Mouse (Mus musculus) left cerebral cortex, postnatal 36 days (tissue): ENCODE results near the gene Spata48. TPM values are rescaled to one million over a fixed set of nuclear protein-coding genes. Genes with fewer than 3 reads are reported as not detected.

Experiments used
- DNase-seq, 2 experiments: peaks; one replicate each; pipeline ENCODE4 v3.0.0; 2021 to 2022; ENCODE audit warnings: low spot score in 2 of 2, mixed read lengths in 1 of 2
- intact Hi-C: fragments of 180-260 bp; cut with DNase I; formaldehyde crosslinking; loops from one replicate; pipeline ENCODE4 v1.15.1; 2025
- total RNA-seq, 2 experiments: library from RNA; stranded (reverse); gene quantifications; 2 replicates each; pipeline ENCODE4 v1.2.3; 2021

Spata48 gene
- total RNA-seq, 2 experiments from 2014 or later, result 0.59 to 1.2 TPM

- intact Hi-C loops, result no loop called here
- DNase-seq, result no peak
Measured at GRCm38 (mm10) chr11:11529165-11529564, 67.3 kb downstream of the Spata48 start.

- intact Hi-C loops, result no loop called here
- DNase-seq, result no peak
Measured at GRCm38 (mm10) chr11:11530126-11530525, 68.2 kb downstream of the Spata48 start.

- intact Hi-C loops, result no loop called here
- DNase-seq, result no peak
Measured at GRCm38 (mm10) chr11:11536295-11536694, 74.4 kb downstream of the Spata48 start.

- no peak for DNase-seq
- intact Hi-C loops, result no loop called here
Measured at GRCm38 (mm10) chr11:11545948-11546347, 84.1 kb downstream of the Spata48 start.

- intact Hi-C loops, result no loop called here
- DNase-seq, result no peak
Measured at GRCm38 (mm10) chr11:11546903-11547511, 85.1 kb downstream of the Spata48 start.

- intact Hi-C loops, result no loop called here
- no peak for DNase-seq
Measured at GRCm38 (mm10) chr11:11547597-11548240, 85.8 kb downstream of the Spata48 start.

- no peak for DNase-seq
- intact Hi-C loops, result loop anchor here (10.0 kb wide), 1 partner anchor 419 kb away; no protein-coding TSS in a partner anchor
Measured at GRCm38 (mm10) chr11:11555563-11555962, 93.7 kb downstream of the Spata48 start.

- no peak for DNase-seq
- intact Hi-C loops, result loop anchor here (10.0 kb wide), 1 partner anchor 419 kb away; no protein-coding TSS in a partner anchor
Measured at GRCm38 (mm10) chr11:11556186-11556585, 94.3 kb downstream of the Spata48 start.

- DNase-seq, result peak; percentile 15 to 20
- intact Hi-C loops, result loop anchor here (10.0 kb wide), 1 partner anchor 417 kb away; no protein-coding TSS in a partner anchor
Measured at GRCm38 (mm10) chr11:11557173-11557967, 95.5 kb downstream of the Spata48 start.

GRCm38 (mm10) chr11:11558662-11559061 lies 96.8 kb downstream of the Spata48 start:
- DNase-seq, result no peak
- intact Hi-C loops, result loop anchor here (1.0 to 10.0 kb wide), 2 partner anchors 230 to 416 kb away; no protein-coding TSS in a partner anchor

- intact Hi-C loops, result loop anchor here (10.0 kb wide), 1 partner anchor 416 kb away; no protein-coding TSS in a partner anchor
- DNase-seq, result no peak
Measured at GRCm38 (mm10) chr11:11559099-11559686, 97.3 kb downstream of the Spata48 start.

GRCm38 (mm10) chr11:11561118-11561517 lies 99.2 kb downstream of the Spata48 start:
- intact Hi-C loops, result no loop called here
- DNase-seq, result no peak

- peak in 1 of 2 experiments; percentile 5 for DNase-seq
- intact Hi-C loops, result no loop called here
Measured at GRCm38 (mm10) chr11:11564266-11565044, 102.6 kb downstream of the Spata48 start.

Other genes with a start within 250 kb of the Spata48 start
- gene Zpbp, start 314 bp downstream of the Spata48 start, total RNA-seq, result 1 to 10 TPM; 1.2 TPM
- gene 4930512M02Rik, start 165.7 kb downstream of the Spata48 start, total RNA-seq, result not detected
- gene Ikzf1, start 222.9 kb downstream of the Spata48 start, total RNA-seq, result 1 to 10 TPM; 2.7 to 3.7 TPM